8 mouse cellular contexts compared by ENCODE assay signal in genomic region chr1:163779336-163780115, GRCm38 (mm10). TPM values are rescaled to one million over a fixed set of nuclear protein-coding genes. Genes with fewer than 3 reads are reported as not detected.
DNase-seq lines count a peak whose midpoint lies in the region; ATAC-seq and TF ChIP-seq lines count a peak whose summit lies in the region.

Gene Kifap3 (plus strand): TSS chr1:163779583.

- H3K9ac ChIP-seq in heart, embryonic 11.5 days (ENCODE audit: low read depth, low read length) = peak within 1 kb of the TSS; percentile 80
- H3K9ac ChIP-seq in kidney, embryonic 16.5 days (replicated peaks; ENCODE audit: low read length) = peak within 1 kb of the TSS; percentile 83
- peak within 1 kb of the TSS; percentile 74 for H3K9ac ChIP-seq in liver, adult 2 months (ENCODE audit: low read depth, low read length)

- WGBS in heart, embryonic 11.5 days (ENCODE audit: insufficient replicate concordance) = under 1% methylated on average over 48 of the region's 48 CpGs
- WGBS in kidney, embryonic 16.5 days = under 1% methylated on average over 48 of the region's 48 CpGs
- WGBS in liver, adult 2 months = under 1% methylated on average over 48 of the region's 48 CpGs

- peak; percentile 100 for ATAC-seq in heart, embryonic 11.5 days (replicated peaks; ENCODE audit: insufficient number of reproducible peaks, low FRiP score, low TSS enrichment)
- peak; percentile 100 for ATAC-seq in kidney, embryonic 16.5 days (ENCODE audit: low FRiP score, low TSS enrichment)

- peak; percentile 86 to 87 for DNase-seq in B cell, adult 2 months
- peak; percentile 100 for DNase-seq in brain, embryonic 14.5 days (ENCODE audit: low read depth)
- DNase-seq in liver, adult 2 months (ENCODE audit: extremely low read depth, low read depth, low spot score) = peak; percentile 98
- DNase-seq in splenic B cell, adult 2 months (ENCODE audit: low read depth, low spot score) = peak; percentile 94

- peak within 1 kb of the TSS; percentile 74 for H3K4me2 ChIP-seq in heart, embryonic 11.5 days
- H3K4me2 ChIP-seq in kidney, embryonic 16.5 days (replicated peaks; ENCODE audit: low read depth, low read length) = peak within 1 kb of the TSS; percentile 81
- H3K4me2 ChIP-seq in myocyte (ENCODE audit: low read depth) = peak within 1 kb of the TSS; percentile 78

- no peaks in the 10 kb centered on the region for H3K27me3 ChIP-seq in erythroblast, embryonic 14.5 days (ENCODE audit: control insufficient read depth)
- no peaks in the 10 kb centered on the region for H3K27me3 ChIP-seq in heart, embryonic 11.5 days (ENCODE audit: control insufficient read depth, insufficient read depth, low read length)
- no peaks in the 10 kb centered on the region for H3K27me3 ChIP-seq in kidney, embryonic 16.5 days (ENCODE audit: insufficient read depth, low read length)
- no peaks in the 10 kb centered on the region for H3K27me3 ChIP-seq in liver, adult 2 months (ENCODE audit: control insufficient read depth, insufficient read depth, low read length)
- H3K27me3 ChIP-seq in myocyte (ENCODE audit: control insufficient read depth, insufficient read depth, insufficient read length) = no peaks in the 10 kb centered on the region
- H3K27me3 ChIP-seq in splenic B cell, adult 2 months (ENCODE audit: control insufficient read depth, insufficient read depth, low read length, poor library complexity, severe bottlenecking) = no peaks in the 10 kb centered on the region

- peak within 1 kb of the TSS; percentile 48 for H3ac ChIP-seq in myocyte (ENCODE audit: control insufficient read depth, insufficient read length)

- TF ChIP-seq CTCF in brain, embryonic 14.5 days (IDR thresholded peaks at IDR 0.05; ENCODE audit: borderline replicate concordance, extremely low read depth, insufficient read depth, insufficient read length) = peak; percentile 83
- peak; percentile 69 for TF ChIP-seq CTCF in liver, adult 2 months (IDR thresholded peaks at IDR 0.05; ENCODE audit: low read depth, low read length)

- H3K4me3 ChIP-seq in erythroblast, embryonic 14.5 days (replicated peaks) = peak within 1 kb of the TSS; percentile 67
- H3K4me3 ChIP-seq in heart, embryonic 11.5 days (ENCODE audit: low read depth, low read length) = peak within 1 kb of the TSS; percentile 81
- H3K4me3 ChIP-seq in kidney, embryonic 16.5 days (ENCODE audit: low read length) = peak within 1 kb of the TSS; percentile 90
- H3K4me3 ChIP-seq in liver, adult 2 months (ENCODE audit: insufficient read depth, low read depth, low read length) = peak within 1 kb of the TSS; percentile 68
- peak within 1 kb of the TSS; percentile 54 for H3K4me3 ChIP-seq in myocyte

- H3K36me3 ChIP-seq in erythroblast, embryonic 14.5 days (ENCODE audit: control insufficient read depth) = no peaks in the 10 kb centered on the region
- H3K36me3 ChIP-seq in heart, embryonic 11.5 days (ENCODE audit: control insufficient read depth, insufficient read depth, low read length) = no peaks in the 10 kb centered on the region
- H3K36me3 ChIP-seq in kidney, embryonic 16.5 days (ENCODE audit: insufficient read depth, low read length) = peaks cover 6% of the 10 kb centered on the region
- H3K36me3 ChIP-seq in liver, adult 2 months (ENCODE audit: control insufficient read depth, insufficient read depth, low read length) = peaks cover 3% of the 10 kb centered on the region
- H3K36me3 ChIP-seq in myocyte (ENCODE audit: control insufficient read depth, insufficient read depth) = no peaks in the 10 kb centered on the region
- no peaks in the 10 kb centered on the region for H3K36me3 ChIP-seq in splenic B cell, adult 2 months (ENCODE audit: control insufficient read depth, insufficient read depth, low read length, poor library complexity, severe bottlenecking)

- no peaks in the 10 kb centered on the region for H3K79me2 ChIP-seq in liver, adult 2 months (ENCODE audit: control insufficient read depth, insufficient read depth, low read length)
- peaks cover 10% of the 10 kb centered on the region for H3K79me2 ChIP-seq in myocyte (ENCODE audit: control insufficient read depth, insufficient read depth)

- H3K4me1 ChIP-seq in erythroblast, embryonic 14.5 days (ENCODE audit: control insufficient read depth) = peaks cover 11% of the 10 kb centered on the region
- no peaks in the 10 kb centered on the region for H3K4me1 ChIP-seq in heart, embryonic 11.5 days (ENCODE audit: control insufficient read depth, insufficient read depth, low read length)
- H3K4me1 ChIP-seq in kidney, embryonic 16.5 days (ENCODE audit: insufficient read depth, low read length) = peaks cover 6% of the 10 kb centered on the region; the same call in 1 of the 2 replicates
- H3K4me1 ChIP-seq in liver, adult 2 months (ENCODE audit: control insufficient read depth, insufficient read depth, low read length) = no peaks in the 10 kb centered on the region

- H3K9me3 ChIP-seq in erythroblast, embryonic 14.5 days (ENCODE audit: control insufficient read depth, low read length) = 0 out of 2 replicates have a peak, but pooled peaks cover 2% of the 10 kb centered on the region
- H3K9me3 ChIP-seq in heart, embryonic 11.5 days (replicated peaks; ENCODE audit: control insufficient read depth, low read length) = no peaks in the 10 kb centered on the region
- peaks cover 4% of the 10 kb centered on the region; the same call in 1 of the 2 replicates for H3K9me3 ChIP-seq in kidney, embryonic 16.5 days (ENCODE audit: low read length)

- 0 out of 2 replicates have a peak, but pooled peaks have one; percentile 34 for TF ChIP-seq POLR2A in brain, embryonic 14.5 days (IDR thresholded peaks at IDR 0.05; ENCODE audit: borderline replicate concordance, extremely low read depth, insufficient read depth, insufficient read length, poor library complexity, severe bottlenecking)
- TF ChIP-seq POLR2A in liver, adult 2 months (IDR thresholded peaks at IDR 0.05; ENCODE audit: extremely low read depth, insufficient read depth, low read length) = no peak
- TF ChIP-seq POLR2A in myocyte (IDR thresholded peaks at IDR 0.05; ENCODE audit: insufficient read length, low read depth) = peak; percentile 57

- H3K27ac ChIP-seq in heart, embryonic 11.5 days (ENCODE audit: low read depth, low read length) = peak within 1 kb of the TSS; percentile 29; the same call in 1 of the 2 replicates
- peak within 1 kb of the TSS; percentile 55; the same call in 1 of the 2 replicates for H3K27ac ChIP-seq in kidney, embryonic 16.5 days (ENCODE audit: low read length)
- no peak within 1 kb of the TSS for H3K27ac ChIP-seq in liver, adult 2 months (replicated peaks; ENCODE audit: insufficient read depth, low read depth, low read length)

TF ChIP-seq in myocyte, 11 proteins besides CTCF, POLR2A, EP300 and RAD21:
- no peak for TF ChIP-seq TCF3 (IDR thresholded peaks at IDR 0.05; ENCODE audit: insufficient read length, low read depth)
- no peak for TF ChIP-seq E2F4 (IDR thresholded peaks at IDR 0.05; ENCODE audit: insufficient read depth)
- TF ChIP-seq REST (IDR thresholded peaks at IDR 0.05; ENCODE audit: insufficient read depth, insufficient read length) = no peak
- TF ChIP-seq USF1 (IDR thresholded peaks at IDR 0.05; ENCODE audit: low read depth) = no peak
- TF ChIP-seq SRF (IDR thresholded peaks at IDR 0.05; ENCODE audit: control insufficient read depth, insufficient read length, low read depth) = no peak
- no peak for TF ChIP-seq CEBPB (IDR thresholded peaks at IDR 0.05; ENCODE audit: insufficient read depth, poor library complexity, severe bottlenecking)
- TF ChIP-seq MYOG (IDR thresholded peaks at IDR 0.05; ENCODE audit: control insufficient read depth in 1 of 3, insufficient read depth in 1 of 3, insufficient read length in 2 of 3, low read depth in 2 of 3) = no peak
- TF ChIP-seq POLR2AphosphoS2 (IDR thresholded peaks at IDR 0.05; ENCODE audit: insufficient read length, low read depth) = no peak
- no peak for TF ChIP-seq MYOD1 (IDR thresholded peaks at IDR 0.05; ENCODE audit: control insufficient read depth in 1 of 3, insufficient read length in 2 of 3, low read depth in 2 of 3)
- TF ChIP-seq MAX (IDR thresholded peaks at IDR 0.05; ENCODE audit: low read depth) = no peak
- no peak for TF ChIP-seq TCF12 (IDR thresholded peaks at IDR 0.05; ENCODE audit: insufficient read depth, poor library complexity, severe bottlenecking)

RNA-seq across cellular contexts. Expression of gene Kifap3, which starts in this region (rescaled TPM):
- polyA plus RNA-seq in brain, embryonic 14.5 days (2012; rRNA removed) = 63.0 and 96.7 TPM in 2 replicates
- polyA plus RNA-seq in erythroblast, embryonic 14.5 days (2012) = 0.02 and 0.06 TPM in 2 replicates
- polyA plus RNA-seq in heart, embryonic 11.5 days (2014; fragmentation: Nextera tagmentation; extraction: Ambion mirVana) = 29.3 and 32.5 TPM in 2 replicates
- polyA plus RNA-seq in kidney, embryonic 16.5 days (2015; fragmentation: Nextera tagmentation; extraction: Ambion mirVana) = 29.5 and 30.6 TPM in 2 replicates
- total RNA-seq in liver, adult 2 months (2014; rRNA removed) = 4.3 and 4.4 TPM in 2 replicates
- 1.1 TPM in 2 replicates for polyA plus RNA-seq in liver, adult 2 months (2012; rRNA removed)
- 17.5 TPM for polyA plus RNA-seq in myocyte (2012; fragmentation: generic; extraction: Trizol)
